Mouse (Mus musculus) heart, adult 8-10 months (tissue): Measurements from ENCODE around the gene Noxa1. TPM values are rescaled to one million over a fixed set of nuclear protein-coding genes. Genes with fewer than 3 reads are reported as not detected.

Source experiments
- microRNA-seq: library from miRNA; unstranded; fragments of <30 nt; microRNA quantifications from one replicate; pipeline ENCODE4 v1.2.0, GENCODE M21; 2022
- total RNA-seq, 4 experiments: library from RNA; stranded (reverse); gene quantifications; 2 replicates each; pipeline ENCODE4 v1.2.4; 2022

The Noxa1 gene
- total RNA-seq, 4 experiments from 2014 or later = not detected

Small RNA genes within 50 kb of the gene (microRNA-seq; reads per million reads assigned to microRNA genes)
- not detected for gene Gm24328
- not detected for gene Mir7664

Other genes with a start within 250 kb of the Noxa1 start
- 10 to 100 TPM; 26.9 to 35.6 (median 31.4) TPM for gene Ehmt1, start 175.5 kb downstream of the Noxa1 start, total RNA-seq
- 1 to 10 TPM; 3.0 to 6.7 (median 5.4) TPM for gene Arrdc1, start 159.9 kb downstream of the Noxa1 start, total RNA-seq
- 10 to 100 TPM; 14.9 to 17.6 (median 17.1) TPM for gene Zmynd19, start 145.4 kb downstream of the Noxa1 start, total RNA-seq
- 1 to 10 TPM; 4.6 to 7.5 (median 6.2) TPM for gene Dph7, start 132.7 kb downstream of the Noxa1 start, total RNA-seq
- 100 to 1,000 TPM in 1 of 4 experiments, 10 to 100 TPM in 3; 89.6 to 108 (median 95.0) TPM for gene Mrpl41, start 120.1 kb downstream of the Noxa1 start, total RNA-seq
- 10 to 100 TPM; 25.2 to 36.0 (median 28.7) TPM for gene Pnpla7, start 119.1 kb downstream of the Noxa1 start, total RNA-seq
- 10 to 100 TPM; 11.7 to 15.9 (median 12.2) TPM for gene Nsmf, start 40.8 kb downstream of the Noxa1 start, total RNA-seq
- gene Entpd8, start 14.8 kb downstream of the Noxa1 start, total RNA-seq = not detected
- 1 to 10 TPM; 5.0 to 9.4 (median 9.2) TPM for gene Nrarp, start 85.6 kb upstream of the Noxa1 start, total RNA-seq
- 1 to 10 TPM; 3.9 to 5.0 (median 4.7) TPM for gene Tor4a, start 101.7 kb upstream of the Noxa1 start, total RNA-seq
- gene Nelfb, start 116.3 kb upstream of the Noxa1 start, total RNA-seq = 10 to 100 TPM; 38.5 to 49.3 (median 39.5) TPM
- gene Stpg3, start 119.5 kb upstream of the Noxa1 start, total RNA-seq = not detected
- not detected for gene Fam166a, start 123.6 kb upstream of the Noxa1 start, total RNA-seq
- 100 to 1,000 TPM; 308 to 380 (median 323) TPM for gene Tubb4b, start 129.6 kb upstream of the Noxa1 start, total RNA-seq
- not detected for gene Slc34a3, start 139.2 kb upstream of the Noxa1 start, total RNA-seq
- not detected for gene Rnf224, start 141.6 kb upstream of the Noxa1 start, total RNA-seq
- 1 to 10 TPM in 2 of 4 experiments, under 1 TPM in 2; 0.53 to 1.7 (median 1.2) TPM for gene Rnf208, start 147.1 kb upstream of the Noxa1 start, total RNA-seq
- gene Cysrt1, start 147.3 kb upstream of the Noxa1 start, total RNA-seq = not detected
- 1 to 10 TPM; 1.8 to 2.4 (median 2.1) TPM for gene AL732309.1, start 151.7 kb upstream of the Noxa1 start, total RNA-seq
- gene Tmem203, start 160.3 kb upstream of the Noxa1 start, total RNA-seq = 10 to 100 TPM; 11.4 to 16.1 (median 13.6) TPM
- gene Tprn, start 167.5 kb upstream of the Noxa1 start, total RNA-seq = 1 to 10 TPM; 4.0 to 8.6 (median 6.7) TPM
- 10 to 100 TPM; 39.5 to 47.1 (median 40.1) TPM for gene Ssna1, start 177.3 kb upstream of the Noxa1 start, total RNA-seq
- 10 to 100 TPM; 36.8 to 39.8 (median 37.6) TPM for gene Anapc2, start 177.3 kb upstream of the Noxa1 start, total RNA-seq
- gene Tmem210, start 193.0 kb upstream of the Noxa1 start, total RNA-seq = not detected
- not detected for gene Lrrc26, start 194.8 kb upstream of the Noxa1 start, total RNA-seq
- under 1 TPM in 2 of 4 experiments, not detected in 2; 0.09 to 0.11 TPM for gene Grin1, start 224.0 kb upstream of the Noxa1 start, total RNA-seq
- gene Man1b1, start 237.2 kb upstream of the Noxa1 start, total RNA-seq = 10 to 100 TPM; 19.9 to 28.2 (median 22.5) TPM